Mouse (Mus musculus): Measurements from ENCODE around the gene Klre1.
"Not testable (repeated sequence)": the region's sequence is repeated elsewhere in the genome, so short reads cannot be mapped to it uniquely, and the experiment has no call there.

Gene Klre1

GRCm38 (mm10) chr6:129581896-129582295 is 4.2 kb downstream of the Klre1 start:
- DNase-seq (ENCODE audit: inconsistent age in 2 of 2, low spot score in 1 of 2), result no peak

- DNase-seq (ENCODE audit: inconsistent age in 2 of 2, low spot score in 1 of 2), result no peak
Measured at GRCm38 (mm10) chr6:129583014-129583413, 5.3 kb downstream of the Klre1 start.

GRCm38 (mm10) chr6:129591508-129591907 is 13.8 kb downstream of the Klre1 start, which contains the start of gene Klrd1:
Gene Klrd1, plus strand, starts transcription at chr6:129591782.
- no peak for DNase-seq (ENCODE audit: inconsistent age in 2 of 2, low spot score in 1 of 2)

- DNase-seq (ENCODE audit: inconsistent age in 2 of 2, low spot score in 1 of 2), result no peak
Measured at GRCm38 (mm10) chr6:129608372-129608771, 30.7 kb downstream of the Klre1 start.

- no peak for DNase-seq (ENCODE audit: inconsistent age in 2 of 2, low spot score in 1 of 2)
Measured at GRCm38 (mm10) chr6:129623735-129624134, 46.0 kb downstream of the Klre1 start, which contains the start of gene Klrk1. Gene Klrk1, minus strand, starts transcription at chr6:129623864.

GRCm38 (mm10) chr6:129631046-129631445 is 53.3 kb downstream of the Klre1 start:
- not testable (repeated sequence) for DNase-seq (ENCODE audit: inconsistent age in 2 of 2, low spot score in 1 of 2)

Data from adrenal gland, adult (tissue).